Mouse (Mus musculus) forebrain, embryonic 12.5 days (tissue): ENCODE measurements at regions not wholly inside any gene's neighbourhood (a gene's known extent, or its start where the extent isn't known, plus 50 kb on each side); places are given as distances from the start of the nearest gene placed in this dataset.

Experiments
- ATAC-seq: fragments of 200-750 bp; cut with Nextera tagmentation; 2 replicates; pipeline ENCODE4 v1.8.0; 2017; ENCODE audit warnings: moderate TSS enrichment; ENCODE audit not compliant: low FRiP score
- H3K27ac ChIP-seq: fragments of 300-500 bp; sonication (generic); 2 replicates; pipeline ENCODE4 v1.5.1; 2016; ENCODE audit warnings: mild to moderate bottlenecking
- H3K27me3 ChIP-seq: fragments of 300-500 bp; sonication (generic); 2 replicates; pipeline ENCODE4 v1.6.1; 2016; ENCODE audit warnings: mild to moderate bottlenecking
- H3K36me3 ChIP-seq: fragments of 300-500 bp; sonication (generic); replicated peaks from 2 replicates; pipeline ENCODE4 v1.6.1; 2016; ENCODE audit warnings: mild to moderate bottlenecking
- H3K4me1 ChIP-seq: fragments of 300-500 bp; sonication (generic); 2 replicates; pipeline ENCODE4 v1.6.1; 2016
- H3K4me2 ChIP-seq: fragments of 300-500 bp; sonication (generic); 2 replicates; pipeline ENCODE4 v1.6.1; 2016; ENCODE audit warnings: mild to moderate bottlenecking, moderate library complexity
- H3K4me3 ChIP-seq: fragments of 300-500 bp; sonication (generic); replicated peaks from 2 replicates; pipeline ENCODE4 v1.5.1; 2016; ENCODE audit warnings: mild to moderate bottlenecking
- H3K9ac ChIP-seq: fragments of 300-500 bp; sonication (generic); 2 replicates; pipeline ENCODE4 v1.6.1; 2016; ENCODE audit warnings: mild to moderate bottlenecking
- H3K9me3 ChIP-seq: fragments of 300-500 bp; sonication (generic); 2 replicates; pipeline ENCODE4 v1.6.1; 2016
- WGBS: fragments of 180-500 bp; shearing (Covaris S2); methylation state at CpG from one replicate; pipeline ENCODE4 v1.1.7; 2016; 5-methylcytosine and 5-hydroxymethylcytosine counted together

GRCm38 (mm10) chr6:99934394-99934793 is 208.2 kb upstream of the Prok2 start:
- Histone ChIP-seq H3K9me3 (no peaks in the 10 kb centered on the region), H3K27ac (no peak overlapping the region), H3K9ac (no peak overlapping the region), H3K4me2 (no peak overlapping the region), H3K4me3 (no peak overlapping the region), H3K27me3 (no peaks in the 10 kb centered on the region), H3K36me3 (no peaks in the 10 kb centered on the region), H3K4me1 (peaks cover 10% of the 10 kb centered on the region; the same call in 1 of the 2 replicates)
- WGBS, result 96% methylated on average over 5 of the region's 5 CpGs
- no peak for ATAC-seq

- Histone ChIP-seq H3K4me3 (no peak overlapping the region), H3K9me3 (no peaks in the 10 kb centered on the region), H3K36me3 (no peaks in the 10 kb centered on the region), H3K9ac (no peak overlapping the region), H3K27me3 (no peaks in the 10 kb centered on the region), H3K4me2 (no peak overlapping the region), H3K4me1 (no peaks in the 10 kb centered on the region), H3K27ac (no peak overlapping the region)
- no peak for ATAC-seq
- WGBS, result 78% methylated on average over 5 of the region's 5 CpGs
Measured at GRCm38 (mm10) chr6:99933404-99933803, 207.2 kb upstream of the Prok2 start.

DNA sequence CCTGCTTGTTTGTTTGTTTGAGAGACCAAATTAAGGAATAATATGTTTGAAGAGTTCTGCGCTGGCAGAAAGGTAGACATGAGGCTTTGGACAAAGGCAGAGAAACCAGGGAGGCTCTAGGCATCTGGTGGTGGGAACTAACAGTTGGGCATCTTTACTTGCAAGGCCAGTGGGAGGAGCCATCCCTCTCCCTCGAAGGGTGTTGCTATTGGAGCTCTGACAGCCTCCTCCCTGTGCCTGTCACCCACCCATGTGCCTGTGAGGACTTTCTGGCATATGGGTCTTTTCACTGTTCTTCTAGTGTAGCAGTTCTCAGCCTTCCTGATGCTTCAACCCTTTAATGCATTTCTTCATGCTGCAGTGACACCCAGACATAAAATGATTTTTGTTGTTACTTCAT is 206.7 kb upstream of the Prok2 start:
- H3K4me3 ChIP-seq, result no peak overlapping the region
- no peaks in the 10 kb centered on the region for H3K27me3 ChIP-seq
- no peak overlapping the region for H3K9ac ChIP-seq
- no peaks in the 10 kb centered on the region for H3K36me3 ChIP-seq
- no peak overlapping the region for H3K4me2 ChIP-seq
- no peak overlapping the region for H3K27ac ChIP-seq
- whole genome bisulfite sequencing, result 55% methylated on average over 2 of the region's 2 CpGs
- H3K4me1 ChIP-seq, result no peaks in the 10 kb centered on the region
- H3K9me3 ChIP-seq, result no peaks in the 10 kb centered on the region
- ATAC-seq, result no peak

DNA sequence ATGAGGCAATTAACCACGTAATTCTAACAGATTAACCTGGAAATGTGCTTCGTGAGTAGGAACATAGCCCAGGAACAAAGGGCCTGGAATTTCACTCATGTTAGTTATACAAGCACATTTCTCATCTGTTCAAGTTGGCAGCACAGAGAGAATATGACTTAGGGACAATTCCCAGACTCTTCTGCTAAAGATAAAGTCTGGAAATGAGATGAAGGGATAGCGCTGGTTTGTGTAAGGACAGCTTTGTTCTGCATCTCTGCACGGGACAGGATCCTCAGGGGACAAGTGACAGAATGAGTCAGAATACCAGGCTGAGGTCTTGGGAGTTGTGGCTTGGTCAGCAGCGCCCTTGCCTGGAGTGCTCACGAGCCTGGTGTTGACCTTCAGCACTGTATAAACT is 206.2 kb upstream of the Prok2 start:
- no peak overlapping the region for H3K27ac ChIP-seq
- no peak overlapping the region for H3K4me2 ChIP-seq
- no peak for ATAC-seq
- no peak overlapping the region for H3K9ac ChIP-seq
- H3K9me3 ChIP-seq, result no peaks in the 10 kb centered on the region
- no peaks in the 10 kb centered on the region for H3K4me1 ChIP-seq
- no peaks in the 10 kb centered on the region for H3K27me3 ChIP-seq
- no peaks in the 10 kb centered on the region for H3K36me3 ChIP-seq
- no peak overlapping the region for H3K4me3 ChIP-seq
- 81% methylated on average over 6 of the region's 6 CpGs for WGBS

GRCm38 (mm10) chr6:99931588-99931987 is 205.4 kb upstream of the Prok2 start:
- Histone ChIP-seq H3K27me3 (no peaks in the 10 kb centered on the region), H3K9me3 (no peaks in the 10 kb centered on the region), H3K36me3 (no peaks in the 10 kb centered on the region), H3K9ac (no peak overlapping the region), H3K4me2 (no peak overlapping the region), H3K4me3 (no peak overlapping the region), H3K4me1 (no peaks in the 10 kb centered on the region), H3K27ac (no peak overlapping the region)
- no peak for ATAC-seq
- 89% methylated on average over 4 of the region's 4 CpGs for WGBS

- Histone ChIP-seq H3K4me3 (no peak overlapping the region), H3K9me3 (no peaks in the 10 kb centered on the region), H3K4me1 (no peaks in the 10 kb centered on the region), H3K4me2 (no peak overlapping the region), H3K9ac (no peak overlapping the region), H3K36me3 (no peaks in the 10 kb centered on the region), H3K27me3 (no peaks in the 10 kb centered on the region), H3K27ac (no peak overlapping the region)
- no peak for ATAC-seq
- 93% methylated on average over 6 of the region's 6 CpGs for WGBS
Measured at GRCm38 (mm10) chr6:99930316-99930715, 204.1 kb upstream of the Prok2 start.

DNA sequence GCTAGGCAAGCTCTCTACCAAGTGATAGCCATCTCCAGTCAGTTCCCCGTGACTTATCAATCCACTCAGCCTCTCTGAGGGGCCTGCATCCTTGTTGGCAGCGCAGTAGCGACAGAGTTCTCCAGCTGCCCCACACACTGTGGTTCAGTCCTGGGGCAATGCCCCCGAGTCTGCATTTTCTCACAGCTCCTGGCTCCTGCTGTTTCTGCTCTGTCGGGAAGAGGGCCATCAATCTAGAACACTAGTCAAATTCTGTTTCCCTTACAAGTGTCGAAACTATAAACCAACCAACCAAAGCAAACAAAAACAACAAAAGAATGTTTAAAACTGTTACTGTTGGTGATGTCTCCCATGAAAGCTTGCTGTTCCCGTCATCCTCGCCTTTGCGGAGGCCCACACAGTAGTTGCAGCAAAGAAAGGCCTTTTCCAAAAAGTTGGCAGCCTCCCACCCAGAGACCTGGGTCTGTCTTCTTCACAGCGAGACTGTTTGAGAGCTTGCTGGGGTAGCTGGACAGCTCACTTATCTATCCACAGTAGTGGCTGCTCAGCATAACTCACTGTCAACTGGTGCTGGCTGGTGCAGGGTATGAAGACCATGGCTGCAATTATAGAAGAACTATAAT is 201.9 kb upstream of the Prok2 start:
- Histone ChIP-seq H3K4me2 (no peak overlapping the region), H3K4me3 (no peak overlapping the region), H3K36me3 (no peaks in the 10 kb centered on the region), H3K9me3 (no peaks in the 10 kb centered on the region), H3K4me1 (no peaks in the 10 kb centered on the region), H3K27me3 (no peaks in the 10 kb centered on the region), H3K27ac (no peak overlapping the region), H3K9ac (no peak overlapping the region)
- ATAC-seq, result no peak
- 78% methylated on average over 10 of the region's 10 CpGs for WGBS

DNA sequence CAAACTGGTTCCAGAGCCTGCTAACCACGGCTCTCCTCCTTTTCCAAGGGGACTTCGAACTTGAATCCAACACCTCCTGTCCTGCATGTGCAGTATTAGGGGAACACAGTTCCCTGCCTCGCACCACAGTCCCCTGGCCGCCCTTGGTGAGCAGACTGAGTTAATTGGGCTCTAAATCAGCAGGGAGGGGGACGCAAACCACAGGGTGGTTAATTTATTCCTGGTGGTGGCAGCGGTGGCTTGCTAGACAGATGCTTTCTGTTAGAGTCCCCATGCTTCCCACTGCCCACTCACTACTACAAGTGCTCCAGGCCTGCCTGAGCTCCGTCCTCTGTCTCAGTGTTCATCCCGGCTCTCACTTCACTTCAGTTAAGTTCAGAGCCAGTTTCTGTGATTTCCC is 198.0 kb upstream of the Prok2 start:
- Histone ChIP-seq H3K4me2 (no peak overlapping the region), H3K4me1 (no peaks in the 10 kb centered on the region), H3K27me3 (peaks cover 5% of the 10 kb centered on the region; the same call in 1 of the 2 replicates), H3K36me3 (no peaks in the 10 kb centered on the region), H3K27ac (no peak overlapping the region), H3K9me3 (no peaks in the 10 kb centered on the region), H3K4me3 (no peak overlapping the region), H3K9ac (no peak overlapping the region)
- no peak for ATAC-seq
- WGBS, result 49% methylated on average over 8 of the region's 8 CpGs

DNA sequence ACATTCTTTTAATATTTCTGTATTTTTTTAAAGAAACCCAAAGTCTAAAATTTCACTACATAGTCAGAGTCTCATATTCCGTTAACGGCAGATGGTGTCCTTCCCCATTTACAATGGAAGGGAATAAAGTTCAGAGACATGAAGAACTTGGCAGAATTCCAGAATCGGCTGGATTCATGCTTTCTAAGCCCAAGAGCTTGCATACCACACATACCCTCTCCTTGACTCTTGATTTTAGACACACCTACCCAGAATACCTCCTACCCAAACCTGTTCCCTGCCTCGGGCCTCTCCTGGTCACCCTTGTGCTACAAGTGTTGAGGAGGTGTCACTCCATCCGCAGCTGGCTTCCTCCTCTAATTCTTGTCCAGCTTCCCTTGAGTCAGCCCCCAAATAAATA is 195.8 kb upstream of the Prok2 start:
- Histone ChIP-seq H3K4me2 (no peak overlapping the region), H3K4me1 (peaks cover 2% of the 10 kb centered on the region), H3K36me3 (no peaks in the 10 kb centered on the region), H3K27me3 (peaks cover 9% of the 10 kb centered on the region; the same call in 1 of the 2 replicates), H3K4me3 (no peak overlapping the region), H3K27ac (no peak overlapping the region), H3K9me3 (no peaks in the 10 kb centered on the region), H3K9ac (no peak overlapping the region)
- no peak for ATAC-seq
- 87% methylated on average over 5 of the region's 5 CpGs for WGBS

- no peak for ATAC-seq
- 75% methylated on average over 7 of the region's 7 CpGs for WGBS
- no peaks in the 10 kb centered on the region for H3K9me3 ChIP-seq
- peaks cover 13% of the 10 kb centered on the region for H3K4me1 ChIP-seq
- peaks cover 12% of the 10 kb centered on the region; the same call in 1 of the 2 replicates for H3K27me3 ChIP-seq
- H3K9ac ChIP-seq, result no peak overlapping the region
- H3K4me3 ChIP-seq, result no peak overlapping the region
- H3K36me3 ChIP-seq, result no peaks in the 10 kb centered on the region
- no peak overlapping the region for H3K4me2 ChIP-seq
- no peak overlapping the region for H3K27ac ChIP-seq
Measured at GRCm38 (mm10) chr6:99919816-99920562, 193.8 kb upstream of the Prok2 start.

DNA sequence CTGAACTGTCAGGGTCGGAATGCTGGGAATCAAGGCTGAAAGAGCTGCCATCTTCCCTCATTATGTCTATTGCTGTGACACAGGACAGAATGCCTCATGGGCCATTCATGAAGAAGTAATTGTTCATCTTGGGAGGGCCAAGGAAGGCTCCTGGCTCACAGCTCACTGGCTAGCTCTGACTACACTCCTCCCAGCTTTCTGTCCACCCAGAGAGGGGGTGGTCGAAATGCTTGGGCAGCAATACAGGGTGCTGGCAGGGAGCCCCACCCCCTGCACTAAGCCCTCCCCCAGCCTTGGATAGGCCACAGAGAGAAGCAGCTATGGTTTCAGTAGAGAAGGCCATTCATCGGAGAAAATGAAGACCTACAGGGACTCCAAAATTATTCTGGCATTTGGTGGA is 192.2 kb upstream of the Prok2 start:
- Histone ChIP-seq H3K27ac (no peak overlapping the region), H3K27me3 (peaks cover 22% of the 10 kb centered on the region; the same call in 1 of the 2 replicates), H3K4me3 (no peak overlapping the region), H3K4me2 (no peak overlapping the region), H3K4me1 (peaks cover 13% of the 10 kb centered on the region), H3K9me3 (no peaks in the 10 kb centered on the region), H3K36me3 (no peaks in the 10 kb centered on the region), H3K9ac (no peak overlapping the region)
- ATAC-seq, result no peak
- WGBS, result 73% methylated on average over 3 of the region's 3 CpGs

DNA sequence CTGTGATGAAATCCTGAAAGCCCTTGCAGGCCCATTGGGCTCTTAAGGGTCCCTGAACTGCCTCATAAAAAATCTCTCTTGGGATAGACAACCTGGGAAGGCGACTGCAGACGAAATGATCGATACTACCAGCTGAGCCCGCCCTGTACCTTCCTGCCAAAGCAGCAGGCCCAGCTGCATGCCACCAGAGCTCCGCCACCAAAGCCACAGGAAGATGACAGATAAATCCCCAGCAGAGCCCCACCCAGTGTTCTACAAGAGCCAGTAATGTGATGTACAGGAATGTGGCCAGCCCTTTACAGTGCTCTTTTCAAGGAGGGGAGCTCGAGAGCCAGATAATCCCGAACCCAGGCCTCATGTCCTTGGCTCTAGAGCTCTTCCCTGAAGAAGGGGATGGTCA is 183.7 kb upstream of the Prok2 start:
- Histone ChIP-seq H3K27ac (no peak overlapping the region), H3K9ac (no peak overlapping the region), H3K27me3 (peaks cover 18% of the 10 kb centered on the region), H3K4me2 (no peak overlapping the region), H3K9me3 (no peaks in the 10 kb centered on the region), H3K36me3 (no peaks in the 10 kb centered on the region), H3K4me1 (no peaks in the 10 kb centered on the region), H3K4me3 (no peak overlapping the region)
- ATAC-seq, result no peak
- 88% methylated on average over 7 of the region's 7 CpGs for WGBS

- H3K4me1 ChIP-seq, result no peaks in the 10 kb centered on the region
- peaks cover 14% of the 10 kb centered on the region for H3K27me3 ChIP-seq
- H3K9ac ChIP-seq, result no peak overlapping the region
- H3K4me2 ChIP-seq, result no peak overlapping the region
- 81% methylated on average over 7 of the region's 7 CpGs for WGBS
- H3K27ac ChIP-seq, result no peak overlapping the region
- H3K4me3 ChIP-seq, result no peak overlapping the region
- ATAC-seq, result no peak
- H3K36me3 ChIP-seq, result no peaks in the 10 kb centered on the region
- H3K9me3 ChIP-seq, result no peaks in the 10 kb centered on the region
Measured at GRCm38 (mm10) chr6:99909459-99909858, 183.3 kb upstream of the Prok2 start.
